Mouse (Mus musculus) liver, embryonic 15.5 days (tissue): ENCODE data around the gene Zkscan3. TPM values are rescaled to one million over a fixed set of nuclear protein-coding genes. Genes with fewer than 3 reads are reported as not detected.

Experiments used
- ATAC-seq: fragments of 200-750 bp; cut with Nextera tagmentation; 2 replicates; pipeline ENCODE4 v1.8.0; 2017; ENCODE audit warnings: moderate number of reproducible peaks, mild to moderate bottlenecking, moderate library complexity; ENCODE audit not compliant: insufficient read depth
- H3K27ac ChIP-seq: fragments of 300-500 bp; sonication (generic); replicated peaks from 2 replicates; pipeline ENCODE4 v1.5.1; 2015; ENCODE audit warnings: mild to moderate bottlenecking, inconsistent platforms
- H3K27me3 ChIP-seq: fragments of 300-500 bp; sonication (generic); 2 replicates; pipeline ENCODE4 v1.6.1; 2015; ENCODE audit warnings: mild to moderate bottlenecking, inconsistent platforms
- H3K36me3 ChIP-seq: fragments of 300-500 bp; sonication (generic); replicated peaks from 2 replicates; pipeline ENCODE4 v1.6.1; 2015; ENCODE audit warnings: moderate library complexity, mild to moderate bottlenecking, inconsistent platforms
- H3K4me1 ChIP-seq: fragments of 300-500 bp; sonication (generic); replicated peaks from 2 replicates; pipeline ENCODE4 v1.6.1; 2015; ENCODE audit warnings: inconsistent platforms
- H3K4me2 ChIP-seq: fragments of 300-500 bp; sonication (generic); 2 replicates; pipeline ENCODE4 v1.6.1; 2015; ENCODE audit warnings: moderate library complexity, mild to moderate bottlenecking, inconsistent platforms
- H3K4me3 ChIP-seq: fragments of 300-500 bp; sonication (generic); replicated peaks from 2 replicates; pipeline ENCODE4 v1.5.1; 2015; ENCODE audit warnings: mild to moderate bottlenecking, inconsistent platforms
- H3K9ac ChIP-seq: fragments of 300-500 bp; sonication (generic); 2 replicates; pipeline ENCODE4 v1.6.1; 2015; ENCODE audit warnings: moderate library complexity, mild to moderate bottlenecking, inconsistent platforms
- H3K9me3 ChIP-seq: fragments of 300-500 bp; sonication (generic); replicated peaks from 2 replicates; pipeline ENCODE4 v1.6.1; 2016; ENCODE audit warnings: inconsistent platforms
- WGBS: fragments of 180-500 bp; shearing (Covaris S2); methylation state at CpG from one replicate; pipeline ENCODE4 v1.1.7; 2015; ENCODE audit warnings: mixed read lengths; ENCODE audit not compliant: insufficient replicate concordance; 5-methylcytosine and 5-hydroxymethylcytosine counted together
- polyA plus RNA-seq: library from polyadenylated mRNA; unstranded; fragments of >200 nt; fragmentation: Nextera tagmentation; extraction: Ambion mirVana; gene quantifications from 2 replicates; pipeline ENCODE4 v1.2.1, GENCODE M21; 2015

Zkscan3 gene
- polyA plus RNA-seq = 28.9 and 32.1 TPM in 2 replicates

DNA sequence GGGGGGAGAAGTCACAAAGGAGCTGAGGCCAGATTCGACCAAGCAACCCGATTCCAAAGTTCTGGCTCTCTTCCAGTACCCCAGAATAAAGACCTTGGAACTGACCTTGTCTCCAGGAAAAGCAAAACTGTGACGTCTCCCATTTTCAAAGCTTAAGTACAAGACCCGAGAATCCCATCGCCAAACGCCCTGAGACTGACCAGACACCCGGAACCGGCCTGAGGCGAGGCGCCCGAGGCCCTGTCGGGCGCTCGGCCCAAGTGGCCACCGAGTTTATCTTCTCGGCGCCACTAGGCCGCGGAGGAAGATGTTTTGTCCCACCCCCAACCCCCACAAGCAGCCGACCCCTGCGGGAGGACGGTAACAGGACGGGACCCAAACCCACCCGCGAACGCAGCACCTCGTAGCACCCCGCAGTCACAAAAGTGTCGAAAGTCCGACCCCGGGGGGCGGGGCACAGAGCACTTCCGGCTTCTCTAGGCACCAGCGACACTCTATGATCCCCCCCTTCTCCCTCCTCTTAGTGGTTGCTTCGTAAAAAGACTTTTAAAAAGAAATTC lies at the start of gene Zkscan3:
TSS of gene Zkscan3 (minus strand) at position 469 of the 560 bp plus-strand sequence.
- H3K4me1 ChIP-seq = peaks cover 15% of the 10 kb centered on the region
- H3K4me3 ChIP-seq = peak within 1 kb of the TSS; percentile 94
- no peaks in the 10 kb centered on the region for H3K9me3 ChIP-seq
- H3K27ac ChIP-seq = peak within 1 kb of the TSS; percentile 89
- peak within 1 kb of the TSS; percentile 91 for H3K9ac ChIP-seq
- peak; percentile 93 for ATAC-seq
- peaks cover 18% of the 10 kb centered on the region for H3K36me3 ChIP-seq
- WGBS = under 1% methylated on average over 35 of the region's 35 CpGs
- peak within 1 kb of the TSS; percentile 74 for H3K4me2 ChIP-seq
- H3K27me3 ChIP-seq = no peaks in the 10 kb centered on the region

DNA sequence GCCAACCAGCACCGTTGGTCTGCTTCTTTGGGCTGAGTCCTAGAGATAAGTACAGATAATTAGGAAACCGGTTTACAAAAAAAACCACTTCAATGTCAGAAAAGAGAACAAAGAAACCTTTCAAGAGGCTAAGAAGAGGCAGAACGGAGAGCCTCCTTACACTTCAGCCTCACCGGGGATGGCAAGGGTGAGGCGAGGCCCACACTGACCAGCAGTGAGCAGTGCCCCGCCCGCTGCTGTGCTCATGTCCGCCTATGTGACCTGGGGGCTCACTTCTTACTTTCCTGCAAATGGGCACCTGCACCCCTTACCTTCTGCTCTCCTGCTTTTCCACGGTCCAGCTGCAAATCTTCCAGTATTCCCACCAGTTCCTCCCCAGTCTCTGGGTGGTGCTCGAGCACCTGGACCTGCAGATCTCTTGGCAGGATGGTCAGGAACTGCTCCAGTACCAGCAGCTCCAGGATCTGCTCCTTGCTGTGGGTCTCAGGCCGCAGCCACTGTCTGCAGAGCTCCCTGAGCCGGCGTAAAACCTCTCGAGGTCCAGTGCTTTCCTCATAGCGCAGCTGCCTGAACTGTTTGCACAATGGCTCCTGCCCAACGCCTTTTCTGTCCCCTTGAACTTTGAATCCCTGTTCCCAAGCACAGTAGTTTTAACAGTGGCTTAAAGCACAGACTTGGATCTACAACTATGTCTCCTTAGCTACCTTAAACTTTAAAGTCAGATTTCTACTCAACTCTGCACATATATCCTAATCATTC lies 45.5 kb upstream of the Zkscan3 start:
- 0 out of 2 replicates have a peak, but pooled peaks have one; percentile 22 for ATAC-seq
- Histone ChIP-seq H3K9me3 (no peaks in the 10 kb centered on the region), H3K4me2 (peak overlapping the region; percentile 13; the same call in 1 of the 2 replicates), H3K36me3 (peaks cover 40% of the 10 kb centered on the region), H3K27me3 (no peaks in the 10 kb centered on the region), H3K4me3 (no peak overlapping the region), H3K4me1 (peaks cover 23% of the 10 kb centered on the region), H3K27ac (peak overlapping the region; percentile 38; the same call in 1 of the 2 replicates), H3K9ac (no peak overlapping the region)
- WGBS = 64% methylated on average over 16 of the region's 16 CpGs

DNA sequence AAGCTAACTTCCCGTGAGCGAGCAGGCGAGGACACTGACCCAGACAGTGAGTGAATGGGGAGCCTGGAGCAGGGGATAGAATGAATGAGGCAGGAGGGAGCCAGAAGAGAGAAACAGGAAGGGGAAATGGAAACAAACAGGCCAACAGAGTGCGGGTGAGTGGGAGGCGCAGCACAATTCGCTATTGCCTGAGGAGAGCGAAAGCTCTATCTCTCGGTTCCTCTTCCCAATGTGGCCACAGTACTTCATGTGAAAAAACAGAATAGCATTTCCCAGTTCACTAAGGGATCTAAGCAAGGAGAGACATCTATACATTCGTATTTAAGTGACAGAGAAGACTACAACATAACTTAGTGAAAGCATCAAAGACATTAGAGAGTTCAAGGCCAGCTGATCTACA lies 44.2 kb upstream of the Zkscan3 start:
- Histone ChIP-seq H3K27ac (no peak overlapping the region), H3K27me3 (no peaks in the 10 kb centered on the region), H3K4me3 (no peak overlapping the region), H3K9ac (no peak overlapping the region), H3K9me3 (no peaks in the 10 kb centered on the region), H3K4me1 (peaks cover 17% of the 10 kb centered on the region), H3K4me2 (no peak overlapping the region), H3K36me3 (peaks cover 40% of the 10 kb centered on the region)
- no peak for ATAC-seq
- WGBS = 77% methylated on average over 9 of the region's 9 CpGs

DNA sequence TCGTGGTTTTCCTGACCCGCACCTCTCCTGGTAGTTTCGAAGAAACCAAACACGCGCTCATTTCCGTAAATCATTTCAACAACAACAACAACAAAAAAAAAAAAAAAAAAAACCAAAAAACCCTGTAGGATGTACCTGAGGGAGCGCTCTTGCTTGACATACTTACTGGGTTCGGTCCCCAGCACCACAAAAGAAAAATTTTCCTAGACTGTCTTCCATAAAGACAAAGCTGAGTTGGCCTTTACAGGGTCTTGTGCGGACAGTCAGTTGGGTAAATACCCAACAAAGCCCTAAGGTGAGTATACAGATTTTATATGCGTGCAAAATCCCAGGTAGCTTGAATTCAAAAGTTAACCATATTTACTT lies 38.6 kb upstream of the Zkscan3 start:
- peak overlapping the region; percentile 73 for H3K9ac ChIP-seq
- peaks cover 20% of the 10 kb centered on the region for H3K4me1 ChIP-seq
- no peak for ATAC-seq
- peak overlapping the region; percentile 82 for H3K27ac ChIP-seq
- peak overlapping the region; percentile 70 for H3K4me3 ChIP-seq
- H3K27me3 ChIP-seq = no peaks in the 10 kb centered on the region
- no peaks in the 10 kb centered on the region for H3K9me3 ChIP-seq
- H3K36me3 ChIP-seq = peaks cover 24% of the 10 kb centered on the region
- WGBS = 15% methylated on average over 10 of the region's 10 CpGs
- peak overlapping the region; percentile 83 for H3K4me2 ChIP-seq

DNA sequence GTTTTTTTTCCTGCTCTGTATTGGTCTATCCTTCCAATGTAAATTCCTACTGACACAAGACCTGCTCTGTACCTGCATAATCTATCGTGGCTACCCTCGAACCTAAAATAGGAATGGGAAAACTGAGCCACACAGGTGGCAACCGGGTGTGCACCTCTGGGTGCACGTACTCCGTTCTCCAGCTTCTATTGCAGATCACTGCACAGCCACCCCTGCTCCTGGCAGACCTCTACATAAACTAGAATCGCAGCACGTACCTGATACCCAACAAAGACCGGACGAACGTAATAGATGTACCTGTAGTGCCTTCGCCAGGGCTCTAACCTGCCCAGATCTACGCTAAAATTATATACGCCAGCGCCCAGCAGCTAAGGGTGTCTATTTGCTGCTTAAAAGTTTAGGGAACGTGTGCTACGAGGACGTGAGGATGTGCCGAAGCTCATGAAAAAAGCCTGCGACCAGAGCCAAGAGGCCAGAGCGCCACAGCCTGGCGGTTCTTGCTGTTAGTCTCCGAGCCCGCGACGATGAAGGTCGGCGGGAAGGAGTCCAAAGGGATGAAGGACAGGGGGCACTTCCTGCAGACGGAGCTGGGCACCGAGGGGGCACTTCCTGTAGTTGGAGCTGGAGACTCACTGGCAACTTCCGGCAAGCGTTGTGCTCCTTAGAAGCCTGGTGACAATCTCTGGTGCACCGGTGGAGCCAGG lies 38.1 kb upstream of the Zkscan3 start, which contains the start of gene Pgbd1:
TSS of gene Pgbd1 (minus strand) at position 556 of the 704 bp plus-strand sequence.
- H3K9me3 ChIP-seq = no peaks in the 10 kb centered on the region

DNA sequence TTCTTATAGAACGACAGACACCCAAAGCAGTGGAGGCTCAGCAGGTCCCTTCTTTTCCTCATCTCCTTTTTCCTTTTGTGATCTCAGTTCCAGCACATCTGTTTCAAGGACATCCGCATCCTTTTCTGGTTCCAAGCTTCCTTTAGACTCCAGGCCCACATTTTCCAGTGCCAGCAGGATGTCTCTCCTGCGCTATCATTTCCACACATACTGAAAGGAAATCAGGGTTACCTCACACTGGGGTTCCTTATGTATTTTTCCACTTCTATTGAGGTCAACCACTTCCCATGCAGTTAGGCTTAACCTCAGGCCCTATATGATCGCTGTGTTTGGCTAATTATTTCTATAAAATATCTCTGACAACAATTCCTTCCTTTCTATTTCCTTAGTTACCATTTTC lies 32.9 kb upstream of the Zkscan3 start:
- H3K9me3 ChIP-seq = no peaks in the 10 kb centered on the region
- H3K27me3 ChIP-seq = no peaks in the 10 kb centered on the region
- H3K4me1 ChIP-seq = peaks cover 9% of the 10 kb centered on the region
- no peak overlapping the region for H3K4me2 ChIP-seq
- H3K4me3 ChIP-seq = no peak overlapping the region
- no peak overlapping the region for H3K9ac ChIP-seq
- no peak for ATAC-seq
- no peaks in the 10 kb centered on the region for H3K36me3 ChIP-seq
- 77% methylated on average over 4 of the region's 4 CpGs for WGBS
- no peak overlapping the region for H3K27ac ChIP-seq

More for the DNA sequence above, 38.1 kb upstream of the Zkscan3 start, which contains the start of gene Pgbd1:
- under 1% methylated on average over 32 of the region's 32 CpGs for WGBS
- H3K36me3 ChIP-seq = peaks cover 24% of the 10 kb centered on the region
- H3K4me3 ChIP-seq = peak within 1 kb of the TSS; percentile 70
- ATAC-seq = peak; percentile 84
- H3K4me1 ChIP-seq = peaks cover 20% of the 10 kb centered on the region
- peak within 1 kb of the TSS; percentile 73 for H3K9ac ChIP-seq
- H3K27ac ChIP-seq = peak within 1 kb of the TSS; percentile 82
- H3K4me2 ChIP-seq = peak within 1 kb of the TSS; percentile 83
- H3K27me3 ChIP-seq = no peaks in the 10 kb centered on the region

DNA sequence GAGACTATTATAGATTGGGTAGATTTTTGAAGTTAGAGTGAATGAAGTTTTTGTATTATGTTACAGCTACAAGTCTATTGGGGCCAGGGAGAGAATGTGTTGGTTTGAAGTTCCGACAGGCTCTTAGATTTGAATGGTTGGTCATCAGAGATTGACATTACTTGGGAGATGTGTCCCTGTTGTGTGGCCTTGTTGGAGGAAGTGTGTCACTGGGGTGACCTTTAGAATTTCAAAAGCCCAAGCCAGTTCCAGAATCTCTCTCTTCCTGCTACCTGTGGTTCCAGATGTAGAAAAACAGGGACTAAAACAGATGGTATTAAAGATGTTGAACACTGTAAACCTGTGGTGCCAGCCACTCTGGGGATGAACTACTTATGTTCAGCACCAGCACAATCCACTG lies 25.1 kb upstream of the Zkscan3 start:
- Histone ChIP-seq H3K27me3 (no peaks in the 10 kb centered on the region), H3K9me3 (no peaks in the 10 kb centered on the region), H3K27ac (no peak overlapping the region), H3K4me3 (no peak overlapping the region), H3K4me1 (peaks cover 23% of the 10 kb centered on the region), H3K4me2 (no peak overlapping the region), H3K36me3 (no peaks in the 10 kb centered on the region), H3K9ac (no peak overlapping the region)
- 85% methylated on average over 1 of the region's 1 CpGs for WGBS
- ATAC-seq = no peak

DNA sequence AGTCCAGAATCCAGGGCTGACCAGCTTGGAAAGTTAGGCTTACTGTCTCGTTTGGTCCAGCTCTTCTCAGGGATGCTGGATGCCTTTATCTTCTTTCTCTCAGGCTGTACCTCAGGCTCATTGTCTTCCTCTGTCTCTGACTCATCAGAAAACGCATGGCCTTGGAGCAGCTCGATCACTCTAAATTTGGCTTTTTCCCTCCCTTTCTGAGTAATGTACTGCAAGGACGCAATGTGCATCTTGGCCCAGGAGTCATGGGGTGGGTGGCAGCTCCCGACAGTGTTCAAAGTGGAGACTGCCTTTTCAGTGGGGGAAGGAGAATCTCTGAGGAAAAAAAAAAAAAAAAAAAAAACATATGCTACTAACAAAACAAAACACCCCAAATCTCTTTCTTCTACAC lies 20.7 kb upstream of the Zkscan3 start:
- H3K4me3 ChIP-seq = no peak overlapping the region
- no peaks in the 10 kb centered on the region for H3K27me3 ChIP-seq
- H3K27ac ChIP-seq = peak overlapping the region; percentile 0; the same call in 1 of the 2 replicates
- WGBS = 51% methylated on average over 5 of the region's 5 CpGs
- no peaks in the 10 kb centered on the region for H3K36me3 ChIP-seq
- H3K9ac ChIP-seq = no peak overlapping the region
- H3K4me2 ChIP-seq = no peak overlapping the region
- no peak for ATAC-seq
- peaks cover 49% of the 10 kb centered on the region for H3K4me1 ChIP-seq
- no peaks in the 10 kb centered on the region for H3K9me3 ChIP-seq

DNA sequence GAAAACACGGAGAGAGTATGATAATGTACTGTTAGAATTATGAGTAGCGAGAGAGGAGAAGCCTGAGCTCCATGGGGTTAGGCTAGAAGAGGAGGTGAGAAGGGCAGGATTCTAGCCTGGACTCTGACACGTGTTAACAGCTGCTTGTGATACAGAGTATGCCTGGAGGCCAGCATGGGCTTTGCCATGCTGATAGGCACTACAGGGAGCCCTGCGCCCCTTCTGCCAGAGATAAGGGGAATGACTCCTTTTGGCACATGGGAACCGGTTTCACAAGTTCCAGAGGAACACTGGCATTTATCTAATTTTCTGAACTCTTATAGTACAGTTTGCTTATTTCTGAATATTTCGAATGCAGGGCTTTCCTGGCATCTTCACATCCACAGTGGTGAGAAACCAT lies 16.3 kb upstream of the Zkscan3 start:
- H3K27ac ChIP-seq = peak overlapping the region; percentile 92
- no peaks in the 10 kb centered on the region for H3K9me3 ChIP-seq
- WGBS = 18% methylated on average over 6 of the region's 6 CpGs
- H3K4me3 ChIP-seq = no peak overlapping the region; the same call in 1 of the 2 replicates
- peak overlapping the region; percentile 45 for H3K9ac ChIP-seq
- H3K36me3 ChIP-seq = no peaks in the 10 kb centered on the region
- H3K27me3 ChIP-seq = no peaks in the 10 kb centered on the region
- peak overlapping the region; percentile 56 for H3K4me2 ChIP-seq
- ATAC-seq = peak; percentile 90
- peaks cover 78% of the 10 kb centered on the region for H3K4me1 ChIP-seq

DNA sequence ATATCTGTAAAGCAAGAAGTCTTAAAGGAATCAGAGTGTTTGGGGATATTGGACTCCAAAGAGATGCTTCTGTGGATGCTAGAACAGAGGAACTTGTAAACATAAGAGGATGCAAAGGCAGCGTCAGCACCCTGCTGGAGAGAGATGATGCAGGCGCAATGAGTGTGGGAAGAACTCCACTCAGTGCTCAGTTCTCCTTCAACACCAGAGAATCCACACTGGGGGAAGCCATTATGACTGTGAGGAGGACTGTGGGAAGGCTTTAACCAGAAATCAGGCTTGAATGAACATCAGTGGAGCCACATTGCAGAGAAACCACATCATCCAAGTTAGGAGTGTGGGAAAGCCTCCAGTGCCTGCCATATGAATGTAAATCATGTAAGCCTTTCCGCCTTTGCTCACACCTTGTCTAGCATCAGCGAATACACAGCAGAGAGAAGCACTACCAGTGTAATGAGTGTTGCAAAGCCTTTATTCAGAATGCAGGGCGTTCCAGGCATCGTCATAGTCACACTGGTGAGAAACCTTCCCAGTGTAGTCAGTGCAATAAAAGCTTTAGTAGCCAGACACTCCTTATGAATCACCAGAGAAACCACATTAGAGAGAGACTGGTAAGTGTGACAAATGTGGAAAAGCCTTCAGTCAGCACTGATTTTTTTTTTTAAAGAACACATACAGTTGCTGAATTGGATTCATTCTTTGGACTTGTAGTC lies 14.9 kb upstream of the Zkscan3 start:
- Histone ChIP-seq H3K4me3 (no peak overlapping the region), H3K4me2 (no peak overlapping the region), H3K4me1 (peaks cover 78% of the 10 kb centered on the region), H3K9ac (no peak overlapping the region), H3K36me3 (no peaks in the 10 kb centered on the region), H3K27ac (peak overlapping the region; percentile 65), H3K27me3 (no peaks in the 10 kb centered on the region), H3K9me3 (no peaks in the 10 kb centered on the region)
- no peak for ATAC-seq
- 77% methylated on average over 6 of the region's 6 CpGs for WGBS
